Mouse (Mus musculus) limb, embryonic 10.5 days (tissue): Measurements from ENCODE around the gene Wdr91. TPM values are rescaled to one million over a fixed set of nuclear protein-coding genes. Genes with fewer than 3 reads are reported as not detected.

Experiments used
- DNase-seq: peaks from one replicate; pipeline ENCODE4 v3.0.0-alpha.2; 2017; ENCODE audit warnings: low spot score
- H3K27ac ChIP-seq: fragments of 300-500 bp; sonication (generic); 2 replicates; pipeline ENCODE4 v1.5.1; 2016; ENCODE audit warnings: mild to moderate bottlenecking
- H3K27me3 ChIP-seq: fragments of 300-500 bp; sonication (generic); 2 replicates; pipeline ENCODE4 v1.6.1; 2016; ENCODE audit warnings: low read depth, mild to moderate bottlenecking; ENCODE audit not compliant: poor library complexity, severe bottlenecking
- H3K36me3 ChIP-seq: fragments of 300-500 bp; sonication (generic); 2 replicates; pipeline ENCODE4 v1.6.1; 2016; ENCODE audit warnings: mild to moderate bottlenecking, moderate library complexity
- H3K4me1 ChIP-seq: fragments of 300-500 bp; sonication (generic); 2 replicates; pipeline ENCODE4 v1.6.1; 2016
- H3K4me3 ChIP-seq: fragments of 300-500 bp; sonication (generic); 2 replicates; pipeline ENCODE4 v1.5.1; 2016; ENCODE audit warnings: mild to moderate bottlenecking, moderate library complexity
- H3K9me3 ChIP-seq: fragments of 300-500 bp; sonication (generic); replicated peaks from 2 replicates; pipeline ENCODE4 v1.6.1; 2016; ENCODE audit warnings: mild to moderate bottlenecking
- WGBS: fragments of 180-500 bp; shearing (Covaris S2); methylation state at CpG from one replicate; pipeline ENCODE4 v1.1.7; 2016; 5-methylcytosine and 5-hydroxymethylcytosine counted together
- polyA plus RNA-seq: library from polyadenylated mRNA; unstranded; fragments of >200 nt; fragmentation: Nextera tagmentation; extraction: Ambion mirVana; gene quantifications from 2 replicates; pipeline ENCODE4 v1.2.1, GENCODE M21; 2016

The Wdr91 gene
- polyA plus RNA-seq, 1 experiment from 2014 or later: 13.0 TPM

GRCm38 (mm10) chr6:34862791-34863403 is 47.8 kb downstream of the Wdr91 start, which contains the start of gene Tmem140:
TSS of gene Tmem140 (plus strand) at chr6:34863146.
- Histone ChIP-seq H3K27ac (no peak within 1 kb of the TSS), H3K9me3 (no peaks in the 10 kb centered on the region), H3K4me1 (peaks cover 9% of the 10 kb centered on the region), H3K27me3 (no peaks in the 10 kb centered on the region), H3K4me3 (no peak within 1 kb of the TSS), H3K36me3 (no peaks in the 10 kb centered on the region)
- WGBS: 43% methylated on average over 11 of the region's 11 CpGs
- DNase-seq: no peak

- H3K36me3 ChIP-seq: no peaks in the 10 kb centered on the region
- no peak overlapping the region for H3K4me3 ChIP-seq
- no peaks in the 10 kb centered on the region for H3K9me3 ChIP-seq
- no peak for DNase-seq
- 93% methylated on average over 6 of the region's 6 CpGs for WGBS
- H3K27ac ChIP-seq: no peak overlapping the region
- H3K27me3 ChIP-seq: no peaks in the 10 kb centered on the region
- H3K4me1 ChIP-seq: peaks cover 9% of the 10 kb centered on the region
Measured at GRCm38 (mm10) chr6:34862381-34862780, 48.3 kb downstream of the Wdr91 start.

- H3K4me1 ChIP-seq: peaks cover 9% of the 10 kb centered on the region
- DNase-seq: no peak
- H3K27ac ChIP-seq: no peak overlapping the region
- H3K9me3 ChIP-seq: no peaks in the 10 kb centered on the region
- H3K27me3 ChIP-seq: no peaks in the 10 kb centered on the region
- H3K36me3 ChIP-seq: no peaks in the 10 kb centered on the region
- H3K4me3 ChIP-seq: no peak overlapping the region
- 92% methylated on average over 11 of the region's 11 CpGs for WGBS
Measured at GRCm38 (mm10) chr6:34861546-34862053, 49.1 kb downstream of the Wdr91 start.

GRCm38 (mm10) chr6:34832352-34832751 is 78.3 kb downstream of the Wdr91 start:
- no peak overlapping the region for H3K27ac ChIP-seq
- H3K4me3 ChIP-seq: no peak overlapping the region
- H3K4me1 ChIP-seq: no peaks in the 10 kb centered on the region
- WGBS: 94% methylated on average over 5 of the region's 5 CpGs
- H3K9me3 ChIP-seq: no peaks in the 10 kb centered on the region
- no peaks in the 10 kb centered on the region for H3K27me3 ChIP-seq
- DNase-seq: no peak
- no peaks in the 10 kb centered on the region for H3K36me3 ChIP-seq

Other genes with a start within 250 kb of the Wdr91 start
- gene Agbl3, start 130.4 kb downstream of the Wdr91 start, polyA plus RNA-seq: 2.2 and 4.7 TPM in 2 replicates
- 2.3 and 2.7 TPM in 2 replicates for gene Tmem140, start 47.7 kb downstream of the Wdr91 start, polyA plus RNA-seq
- gene Cyren, start 32.8 kb downstream of the Wdr91 start, polyA plus RNA-seq: 19.6 and 20.1 TPM in 2 replicates
- not detected in 2 replicates for gene Stra8, start 9.3 kb upstream of the Wdr91 start, polyA plus RNA-seq
- gene Slc23a4, start 77.5 kb upstream of the Wdr91 start, polyA plus RNA-seq: 0.18 and 0.45 TPM in 2 replicates
- 24.3 and 26.9 TPM in 2 replicates for gene Cnot4, start 222.8 kb upstream of the Wdr91 start, polyA plus RNA-seq